Mouse (Mus musculus): ENCODE measurements around the gene Pcyt1b. TPM values are rescaled to one million over a fixed set of nuclear protein-coding genes. Genes with fewer than 3 reads are reported as not detected.

The Pcyt1b gene
- polyA plus RNA-seq, 1 experiment from 2014 or later, result 3.7 TPM

GRCm38 (mm10) chrX:93700528-93701225 lies 46.0 kb downstream of the Pcyt1b start:
- Histone ChIP-seq H3K27ac (replicated peaks; ENCODE audit: low read depth, low read length) (no peak overlapping the region), H3K36me3 (ENCODE audit: control insufficient read depth, insufficient read depth, low read length) (no peaks in the 10 kb centered on the region), H3K9me3 (ENCODE audit: control insufficient read depth, low read length) (no peaks in the 10 kb centered on the region), H3K4me3 (ENCODE audit: low read depth, low read length) (no peak overlapping the region), H3K27me3 (ENCODE audit: control insufficient read depth, insufficient read depth, low read length) (no peaks in the 10 kb centered on the region), H3K9ac (ENCODE audit: low read length) (no peak overlapping the region), H3K4me1 (ENCODE audit: control insufficient read depth, insufficient read depth, low read length) (no peaks in the 10 kb centered on the region), H3K4me2 (ENCODE audit: low read depth, severe bottlenecking) (no peak overlapping the region)
- ATAC-seq (ENCODE audit: insufficient number of reproducible peaks, low FRiP score, low TSS enrichment, low read depth), result no peak
- WGBS, result 53% methylated on average over 8 of the region's 8 CpGs
- DNase-seq (ENCODE audit: low spot score), result no peak

- H3K36me3 ChIP-seq (ENCODE audit: control insufficient read depth, insufficient read depth, low read length), result no peaks in the 10 kb centered on the region
- H3K4me2 ChIP-seq (ENCODE audit: low read depth, severe bottlenecking), result no peak overlapping the region
- no peaks in the 10 kb centered on the region for H3K4me1 ChIP-seq (ENCODE audit: control insufficient read depth, insufficient read depth, low read length)
- 70% methylated on average over 1 of the region's 1 CpGs for WGBS
- no peaks in the 10 kb centered on the region for H3K27me3 ChIP-seq (ENCODE audit: control insufficient read depth, insufficient read depth, low read length)
- H3K4me3 ChIP-seq (ENCODE audit: low read depth, low read length), result no peak overlapping the region
- ATAC-seq (ENCODE audit: insufficient number of reproducible peaks, low FRiP score, low TSS enrichment, low read depth), result no peak
- H3K9me3 ChIP-seq (ENCODE audit: control insufficient read depth, low read length), result no peaks in the 10 kb centered on the region
- H3K27ac ChIP-seq (replicated peaks; ENCODE audit: low read depth, low read length), result no peak overlapping the region
- no peak overlapping the region for H3K9ac ChIP-seq (ENCODE audit: low read length)
- DNase-seq (ENCODE audit: low spot score), result no peak
Measured at GRCm38 (mm10) chrX:93712566-93712965, 57.9 kb downstream of the Pcyt1b start.

- H3K36me3 ChIP-seq (ENCODE audit: control insufficient read depth, insufficient read depth, low read length), result no peaks in the 10 kb centered on the region
- no peaks in the 10 kb centered on the region for H3K4me1 ChIP-seq (ENCODE audit: control insufficient read depth, insufficient read depth, low read length)
- no peak for DNase-seq (ENCODE audit: low spot score)
- ATAC-seq (ENCODE audit: insufficient number of reproducible peaks, low FRiP score, low TSS enrichment, low read depth), result no peak
- H3K9me3 ChIP-seq (ENCODE audit: control insufficient read depth, low read length), result no peaks in the 10 kb centered on the region
- H3K27ac ChIP-seq (replicated peaks; ENCODE audit: low read depth, low read length), result no peak overlapping the region
- WGBS, result 90% methylated on average over 1 of the region's 1 CpGs
- no peak overlapping the region for H3K4me2 ChIP-seq (ENCODE audit: low read depth, severe bottlenecking)
- no peak overlapping the region for H3K9ac ChIP-seq (ENCODE audit: low read length)
- no peak overlapping the region for H3K4me3 ChIP-seq (ENCODE audit: low read depth, low read length)
- no peaks in the 10 kb centered on the region for H3K27me3 ChIP-seq (ENCODE audit: control insufficient read depth, insufficient read depth, low read length)
Measured at GRCm38 (mm10) chrX:93729529-93729928, 74.9 kb downstream of the Pcyt1b start.

- no peak overlapping the region for H3K27ac ChIP-seq (replicated peaks; ENCODE audit: low read depth, low read length)
- H3K36me3 ChIP-seq (ENCODE audit: control insufficient read depth, insufficient read depth, low read length), result no peaks in the 10 kb centered on the region
- H3K9ac ChIP-seq (ENCODE audit: low read length), result no peak overlapping the region
- WGBS, result 89% methylated on average over 8 of the region's 8 CpGs
- no peaks in the 10 kb centered on the region for H3K9me3 ChIP-seq (ENCODE audit: control insufficient read depth, low read length)
- no peak for DNase-seq (ENCODE audit: low spot score)
- no peak overlapping the region for H3K4me3 ChIP-seq (ENCODE audit: low read depth, low read length)
- ATAC-seq (ENCODE audit: insufficient number of reproducible peaks, low FRiP score, low TSS enrichment, low read depth), result no peak
- H3K4me1 ChIP-seq (ENCODE audit: control insufficient read depth, insufficient read depth, low read length), result no peaks in the 10 kb centered on the region
- no peak overlapping the region for H3K4me2 ChIP-seq (ENCODE audit: low read depth, severe bottlenecking)
- no peaks in the 10 kb centered on the region for H3K27me3 ChIP-seq (ENCODE audit: control insufficient read depth, insufficient read depth, low read length)
Measured at GRCm38 (mm10) chrX:93730854-93731253, 76.2 kb downstream of the Pcyt1b start.

GRCm38 (mm10) chrX:93732407-93732806 lies 77.7 kb downstream of the Pcyt1b start:
- Histone ChIP-seq H3K9me3 (ENCODE audit: control insufficient read depth, low read length) (no peaks in the 10 kb centered on the region), H3K4me1 (ENCODE audit: control insufficient read depth, insufficient read depth, low read length) (no peaks in the 10 kb centered on the region), H3K4me2 (ENCODE audit: low read depth, severe bottlenecking) (no peak overlapping the region), H3K27me3 (ENCODE audit: control insufficient read depth, insufficient read depth, low read length) (no peaks in the 10 kb centered on the region), H3K36me3 (ENCODE audit: control insufficient read depth, insufficient read depth, low read length) (no peaks in the 10 kb centered on the region), H3K27ac (replicated peaks; ENCODE audit: low read depth, low read length) (no peak overlapping the region), H3K4me3 (ENCODE audit: low read depth, low read length) (no peak overlapping the region), H3K9ac (ENCODE audit: low read length) (no peak overlapping the region)
- ATAC-seq (ENCODE audit: insufficient number of reproducible peaks, low FRiP score, low TSS enrichment, low read depth) (no peak), DNase-seq (ENCODE audit: low spot score) (no peak)

- Histone ChIP-seq H3K4me3 (ENCODE audit: low read depth, low read length) (no peak overlapping the region), H3K36me3 (ENCODE audit: control insufficient read depth, insufficient read depth, low read length) (no peaks in the 10 kb centered on the region), H3K9me3 (ENCODE audit: control insufficient read depth, low read length) (no peaks in the 10 kb centered on the region), H3K4me1 (ENCODE audit: control insufficient read depth, insufficient read depth, low read length) (no peaks in the 10 kb centered on the region), H3K27me3 (ENCODE audit: control insufficient read depth, insufficient read depth, low read length) (no peaks in the 10 kb centered on the region), H3K27ac (replicated peaks; ENCODE audit: low read depth, low read length) (no peak overlapping the region), H3K9ac (ENCODE audit: low read length) (no peak overlapping the region), H3K4me2 (ENCODE audit: low read depth, severe bottlenecking) (no peak overlapping the region)
- no peak for DNase-seq (ENCODE audit: low spot score)
- 69% methylated on average over 6 of the region's 6 CpGs for WGBS
- no peak for ATAC-seq (ENCODE audit: insufficient number of reproducible peaks, low FRiP score, low TSS enrichment, low read depth)
Measured at GRCm38 (mm10) chrX:93732975-93733748, 78.5 kb downstream of the Pcyt1b start.

- no peaks in the 10 kb centered on the region for H3K4me1 ChIP-seq (ENCODE audit: control insufficient read depth, insufficient read depth, low read length)
- no peak overlapping the region for H3K9ac ChIP-seq (ENCODE audit: low read length)
- H3K27ac ChIP-seq (replicated peaks; ENCODE audit: low read depth, low read length), result no peak overlapping the region
- no peak overlapping the region for H3K4me3 ChIP-seq (ENCODE audit: low read depth, low read length)
- H3K36me3 ChIP-seq (ENCODE audit: control insufficient read depth, insufficient read depth, low read length), result no peaks in the 10 kb centered on the region
- WGBS, result 86% methylated on average over 1 of the region's 1 CpGs
- ATAC-seq (ENCODE audit: insufficient number of reproducible peaks, low FRiP score, low TSS enrichment, low read depth) (no peak), DNase-seq (ENCODE audit: low spot score) (no peak)
- H3K4me2 ChIP-seq (ENCODE audit: low read depth, severe bottlenecking), result no peak overlapping the region
- no peaks in the 10 kb centered on the region for H3K27me3 ChIP-seq (ENCODE audit: control insufficient read depth, insufficient read depth, low read length)
- no peaks in the 10 kb centered on the region for H3K9me3 ChIP-seq (ENCODE audit: control insufficient read depth, low read length)
Measured at GRCm38 (mm10) chrX:93749165-93749564, 94.5 kb downstream of the Pcyt1b start.

GRCm38 (mm10) chrX:93750566-93750965 lies 95.9 kb downstream of the Pcyt1b start:
- no peaks in the 10 kb centered on the region for H3K4me1 ChIP-seq (ENCODE audit: control insufficient read depth, insufficient read depth, low read length)
- H3K27ac ChIP-seq (replicated peaks; ENCODE audit: low read depth, low read length), result no peak overlapping the region
- WGBS, result 91% methylated on average over 6 of the region's 6 CpGs
- H3K27me3 ChIP-seq (ENCODE audit: control insufficient read depth, insufficient read depth, low read length), result no peaks in the 10 kb centered on the region
- DNase-seq (ENCODE audit: low spot score), result no peak
- no peak for ATAC-seq (ENCODE audit: insufficient number of reproducible peaks, low FRiP score, low TSS enrichment, low read depth)
- H3K9ac ChIP-seq (ENCODE audit: low read length), result no peak overlapping the region
- no peaks in the 10 kb centered on the region for H3K36me3 ChIP-seq (ENCODE audit: control insufficient read depth, insufficient read depth, low read length)
- no peak overlapping the region for H3K4me3 ChIP-seq (ENCODE audit: low read depth, low read length)
- no peak overlapping the region for H3K4me2 ChIP-seq (ENCODE audit: low read depth, severe bottlenecking)
- H3K9me3 ChIP-seq (ENCODE audit: control insufficient read depth, low read length), result no peaks in the 10 kb centered on the region
